7 mouse cellular contexts compared by ENCODE assay signal in genomic region chr12:110277965-110278307, GRCm38 (mm10). TPM values are rescaled to one million over a fixed set of nuclear protein-coding genes. Genes with fewer than 3 reads are reported as not detected.
DNase-seq lines count a peak whose midpoint lies in the region; ATAC-seq lines count a peak whose summit lies in the region.

No protein-coding gene starts in this region.

- H3K9ac ChIP-seq in embryonic facial prominence, embryonic 11.5 days (replicated peaks; ENCODE audit: low read length): 0 out of 2 replicates have a peak overlapping the region, but pooled peaks have one; percentile 37
- H3K9ac ChIP-seq in hindbrain, embryonic 13.5 days: peak overlapping the region; percentile 64; the same call in 1 of the 2 replicates
- H3K9ac ChIP-seq in neural tube, embryonic 11.5 days (ENCODE audit: low read length): no peak overlapping the region

- H3K4me2 ChIP-seq in embryonic facial prominence, embryonic 11.5 days (ENCODE audit: low read depth, low read length): peak overlapping the region; percentile 71
- peak overlapping the region; percentile 68 for H3K4me2 ChIP-seq in hindbrain, embryonic 13.5 days
- peak overlapping the region; percentile 47 for H3K4me2 ChIP-seq in neural tube, embryonic 11.5 days (ENCODE audit: low read depth)

- no peak overlapping the region for H3K27ac ChIP-seq in embryonic facial prominence, embryonic 11.5 days (replicated peaks; ENCODE audit: low read depth, low read length)
- H3K27ac ChIP-seq in hindbrain, embryonic 13.5 days: no peak overlapping the region
- H3K27ac ChIP-seq in neural tube, embryonic 11.5 days (ENCODE audit: low read depth, low read length): no peak overlapping the region

- peak; percentile 49 for DNase-seq in ZHBTc4 (ENCODE audit: low read depth, low spot score)
- DNase-seq in embryonic facial prominence, embryonic 11.5 days (ENCODE audit: low spot score): peak; percentile 50
- DNase-seq in liver: peak; percentile 27
- peak; percentile 59 for DNase-seq in neural tube, embryonic 11.5 days (ENCODE audit: low spot score)
- no peak for DNase-seq in frontal cortex, postnatal 36 days (ENCODE audit: low spot score in 2 of 2)

- no peaks in the 10 kb centered on the region for H3K36me3 ChIP-seq in embryonic facial prominence, embryonic 11.5 days (replicated peaks; ENCODE audit: control insufficient read depth, insufficient read depth, low read depth, low read length)
- no peaks in the 10 kb centered on the region for H3K36me3 ChIP-seq in hindbrain, embryonic 13.5 days
- no peaks in the 10 kb centered on the region for H3K36me3 ChIP-seq in neural tube, embryonic 11.5 days (ENCODE audit: control insufficient read depth, insufficient read depth, low read length)

- 0 out of 2 replicates have a peak, but pooled peaks cover 2% of the 10 kb centered on the region for H3K4me1 ChIP-seq in embryonic facial prominence, embryonic 11.5 days (ENCODE audit: control insufficient read depth, insufficient read depth, low read length)
- H3K4me1 ChIP-seq in hindbrain, embryonic 13.5 days (replicated peaks): peaks cover 37% of the 10 kb centered on the region
- H3K4me1 ChIP-seq in neural tube, embryonic 11.5 days (ENCODE audit: control insufficient read depth, insufficient read depth, low read length): peaks cover 7% of the 10 kb centered on the region; the same call in 1 of the 2 replicates

- ATAC-seq in embryonic facial prominence, embryonic 11.5 days (replicated peaks; ENCODE audit: insufficient number of reproducible peaks, low FRiP score, low TSS enrichment, low read depth): no peak
- no peak for ATAC-seq in hindbrain, embryonic 13.5 days (ENCODE audit: low FRiP score)
- ATAC-seq in neural tube, embryonic 11.5 days (ENCODE audit: insufficient read depth, low FRiP score, low TSS enrichment): no peak
- ATAC-seq in cerebellum, adult (ENCODE audit: insufficient number of reproducible peaks, low FRiP score, low TSS enrichment): no peak

- under 1% methylated on average over 50 of the region's 58 CpGs for WGBS in embryonic facial prominence, embryonic 11.5 days
- WGBS in hindbrain, embryonic 13.5 days: under 1% methylated on average over 49 of the region's 58 CpGs
- under 1% methylated on average over 31 of the region's 58 CpGs for WGBS in neural tube, embryonic 11.5 days

- H3K9me3 ChIP-seq in embryonic facial prominence, embryonic 11.5 days (replicated peaks; ENCODE audit: control insufficient read depth, low read length): no peaks in the 10 kb centered on the region
- no peaks in the 10 kb centered on the region for H3K9me3 ChIP-seq in hindbrain, embryonic 13.5 days
- no peaks in the 10 kb centered on the region for H3K9me3 ChIP-seq in neural tube, embryonic 11.5 days (ENCODE audit: control insufficient read depth, low read length)

- H3K27me3 ChIP-seq in embryonic facial prominence, embryonic 11.5 days (ENCODE audit: control insufficient read depth, insufficient read depth, low read length): peaks cover 75% of the 10 kb centered on the region
- H3K27me3 ChIP-seq in hindbrain, embryonic 13.5 days: peaks cover 98% of the 10 kb centered on the region
- H3K27me3 ChIP-seq in neural tube, embryonic 11.5 days (ENCODE audit: control insufficient read depth, insufficient read depth, low read length): peaks cover 77% of the 10 kb centered on the region

- H3K4me3 ChIP-seq in embryonic facial prominence, embryonic 11.5 days (ENCODE audit: low read depth, low read length): peak overlapping the region; percentile 37
- peak overlapping the region; percentile 50 for H3K4me3 ChIP-seq in hindbrain, embryonic 13.5 days
- H3K4me3 ChIP-seq in neural tube, embryonic 11.5 days (ENCODE audit: low read depth, low read length): peak overlapping the region; percentile 36

RNA-seq across cellular contexts. Expression of gene Dio3, which starts 0.9 kb away (rescaled TPM):
- 0.32 and 0.43 TPM in 2 replicates for polyA plus RNA-seq in embryonic facial prominence, embryonic 11.5 days (2014; fragmentation: Nextera tagmentation; extraction: Ambion mirVana)
- polyA plus RNA-seq in hindbrain, embryonic 13.5 days (2015; fragmentation: Nextera tagmentation; extraction: Ambion mirVana): 2.1 and 2.6 TPM in 2 replicates
- polyA plus RNA-seq in neural tube, embryonic 11.5 days (2014; fragmentation: Nextera tagmentation; extraction: Ambion mirVana): 0.16 and 0.36 TPM in 2 replicates

Comparison
In these comparisons a context has a peak if more than half of its experiments do, and no peak if none do; other contexts are left out.
1. DNase-seq: peak in ZHBTc4 (single experiment), embryonic facial prominence, embryonic 11.5 days (single experiment), liver (single experiment) and neural tube, embryonic 11.5 days (single experiment); none in frontal cortex, postnatal 36 days (0 of 2).
2. Peak in every context shown above with its lines, with median percentiles within 50 percentile points of each other: H3K4me2 ChIP-seq and H3K4me3 ChIP-seq.